Mouse (Mus musculus) forebrain, embryonic 13.5 days (tissue): ENCODE data around the gene Dffb. TPM values are rescaled to one million over a fixed set of nuclear protein-coding genes. Genes with fewer than 3 reads are reported as not detected.

Experiments
- ATAC-seq: fragments of 200-750 bp; cut with Nextera tagmentation; 2 replicates; pipeline ENCODE4 v1.8.0; 2017
- H3K27ac ChIP-seq: fragments of 300-500 bp; sonication (generic); 2 replicates; pipeline ENCODE4 v1.5.1; 2015; ENCODE audit warnings: inconsistent platforms, mild to moderate bottlenecking, moderate library complexity
- H3K27me3 ChIP-seq: fragments of 300-500 bp; sonication (generic); 2 replicates; pipeline ENCODE4 v1.6.1; 2015; ENCODE audit warnings: mild to moderate bottlenecking, inconsistent platforms
- H3K36me3 ChIP-seq: fragments of 300-500 bp; sonication (generic); 2 replicates; pipeline ENCODE4 v1.6.1; 2015; ENCODE audit warnings: mild to moderate bottlenecking, inconsistent platforms; ENCODE audit not compliant: poor library complexity, severe bottlenecking
- H3K4me1 ChIP-seq: fragments of 300-500 bp; sonication (generic); 2 replicates; pipeline ENCODE4 v1.6.1; 2015; ENCODE audit warnings: inconsistent platforms
- H3K4me2 ChIP-seq: fragments of 300-500 bp; sonication (generic); 2 replicates; pipeline ENCODE4 v1.6.1; 2015; ENCODE audit warnings: inconsistent platforms, mild to moderate bottlenecking, moderate library complexity
- H3K4me3 ChIP-seq: fragments of 300-500 bp; sonication (generic); 2 replicates; pipeline ENCODE4 v1.5.1; 2015; ENCODE audit warnings: mild to moderate bottlenecking, inconsistent platforms
- H3K9ac ChIP-seq: fragments of 300-500 bp; sonication (generic); 2 replicates; pipeline ENCODE4 v1.6.1; 2015; ENCODE audit warnings: mild to moderate bottlenecking, inconsistent platforms
- H3K9me3 ChIP-seq: fragments of 300-500 bp; sonication (generic); replicated peaks from 2 replicates; pipeline ENCODE4 v1.6.1; 2016; ENCODE audit warnings: inconsistent platforms
- WGBS: fragments of 180-500 bp; shearing (Covaris S2); methylation state at CpG from one replicate; pipeline ENCODE4 v1.1.7; 2015; 5-methylcytosine and 5-hydroxymethylcytosine counted together
- polyA plus RNA-seq: library from polyadenylated mRNA; unstranded; fragments of >200 nt; fragmentation: Nextera tagmentation; extraction: Ambion mirVana; gene quantifications from 2 replicates; pipeline ENCODE4 v1.2.1, GENCODE M21; 2015

Gene Dffb
- polyA plus RNA-seq, 1 experiment from 2014 or later: 12.7 TPM

GRCm38 (mm10) chr4:154006264-154006663 lies 31.3 kb upstream of the Dffb start:
- no peaks in the 10 kb centered on the region for H3K27me3 ChIP-seq
- H3K9ac ChIP-seq: no peak overlapping the region
- no peak overlapping the region for H3K4me3 ChIP-seq
- peaks cover 57% of the 10 kb centered on the region for H3K36me3 ChIP-seq
- no peaks in the 10 kb centered on the region for H3K9me3 ChIP-seq
- ATAC-seq: no peak
- WGBS: 90% methylated on average over 6 of the region's 6 CpGs
- no peak overlapping the region for H3K4me2 ChIP-seq
- no peak overlapping the region for H3K27ac ChIP-seq
- H3K4me1 ChIP-seq: peaks cover 5% of the 10 kb centered on the region; the same call in 1 of the 2 replicates

DNA sequence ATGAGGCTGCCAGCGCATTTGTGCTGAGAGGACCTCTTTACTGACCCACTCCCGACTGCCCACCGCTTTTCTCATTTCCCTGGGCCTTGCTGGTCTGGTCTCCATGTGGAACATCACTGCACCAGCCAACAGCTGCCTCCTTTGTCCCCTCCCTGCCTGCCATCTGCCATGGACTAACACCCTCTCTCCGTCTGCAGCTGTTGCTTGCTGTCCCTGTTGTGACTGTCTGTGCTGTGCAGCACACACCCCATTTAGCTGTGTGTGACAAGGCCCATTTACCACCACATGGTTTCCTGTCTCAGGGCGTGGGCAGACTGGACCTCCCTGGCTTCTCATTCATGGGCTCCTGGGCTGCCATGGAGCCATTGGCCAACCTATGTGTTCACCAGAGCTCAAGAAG lies 30.6 kb upstream of the Dffb start:
- Histone ChIP-seq H3K36me3 (peaks cover 57% of the 10 kb centered on the region), H3K27ac (no peak overlapping the region), H3K4me3 (no peak overlapping the region), H3K4me1 (no peaks in the 10 kb centered on the region), H3K9ac (no peak overlapping the region), H3K27me3 (no peaks in the 10 kb centered on the region), H3K9me3 (no peaks in the 10 kb centered on the region), H3K4me2 (no peak overlapping the region)
- no peak for ATAC-seq
- WGBS: 85% methylated on average over 5 of the region's 5 CpGs

GRCm38 (mm10) chr4:153993505-153993904 lies 18.6 kb upstream of the Dffb start:
- 96% methylated on average over 8 of the region's 8 CpGs for WGBS
- ATAC-seq: no peak
- no peak overlapping the region for H3K4me2 ChIP-seq
- H3K27me3 ChIP-seq: no peaks in the 10 kb centered on the region
- no peak overlapping the region for H3K27ac ChIP-seq
- H3K9me3 ChIP-seq: no peaks in the 10 kb centered on the region
- H3K9ac ChIP-seq: no peak overlapping the region; the same call in 1 of the 2 replicates
- H3K36me3 ChIP-seq: peaks cover 94% of the 10 kb centered on the region
- H3K4me1 ChIP-seq: no peaks in the 10 kb centered on the region
- no peak overlapping the region for H3K4me3 ChIP-seq

DNA sequence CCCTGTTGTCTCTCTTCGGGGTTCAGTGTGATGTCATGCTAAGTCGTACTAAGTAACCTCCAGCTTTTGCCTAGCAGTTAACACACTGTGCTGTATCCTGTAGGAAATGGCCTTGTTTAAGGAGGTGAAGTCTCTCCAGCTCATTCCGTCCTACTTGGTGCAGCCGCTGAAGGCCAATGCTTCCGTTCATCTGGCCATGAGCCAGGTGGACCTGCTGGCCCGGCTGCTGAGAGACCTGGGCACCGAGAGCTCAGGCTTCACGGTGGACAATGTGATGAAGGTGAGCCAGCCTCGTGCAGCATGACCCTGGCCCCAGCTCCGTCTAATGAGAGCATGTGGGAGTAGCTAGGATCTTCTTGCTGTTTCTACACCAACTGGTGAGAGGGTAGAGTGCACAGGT lies 17.8 kb upstream of the Dffb start:
- Histone ChIP-seq H3K36me3 (peaks cover 94% of the 10 kb centered on the region), H3K4me3 (no peak overlapping the region), H3K27ac (no peak overlapping the region), H3K27me3 (no peaks in the 10 kb centered on the region), H3K4me2 (no peak overlapping the region), H3K9me3 (no peaks in the 10 kb centered on the region), H3K9ac (no peak overlapping the region), H3K4me1 (no peaks in the 10 kb centered on the region)
- ATAC-seq: no peak
- 94% methylated on average over 10 of the region's 10 CpGs for WGBS

DNA sequence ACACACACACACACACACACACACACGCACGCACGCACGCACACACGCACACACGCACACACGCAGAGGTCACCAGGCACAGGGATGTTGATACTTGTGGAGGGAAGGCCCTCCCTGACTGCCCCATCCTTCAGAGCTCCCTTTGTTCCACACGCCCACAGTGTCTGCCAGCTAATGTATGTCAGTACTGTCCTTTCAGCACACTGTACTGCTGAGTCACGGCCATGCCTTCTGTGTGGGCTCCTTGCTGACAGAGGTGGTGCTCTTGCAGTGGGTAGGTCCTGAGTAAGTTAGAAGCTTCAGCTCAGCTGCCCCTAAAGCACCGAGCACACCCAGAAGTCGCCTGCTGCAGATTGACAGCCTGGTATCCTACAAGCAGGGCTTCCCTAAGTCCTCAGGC lies 5.5 kb upstream of the Dffb start:
- 95% methylated on average over 11 of the region's 11 CpGs for WGBS
- no peak for ATAC-seq
- H3K36me3 ChIP-seq: peaks cover 66% of the 10 kb centered on the region

GRCm38 (mm10) chr4:153979243-153979642 lies 4.3 kb upstream of the Dffb start:
- WGBS: 94% methylated on average over 10 of the region's 10 CpGs
- Histone ChIP-seq H3K27me3 (no peaks in the 10 kb centered on the region), H3K4me3 (no peak overlapping the region), H3K9ac (no peak overlapping the region), H3K9me3 (no peaks in the 10 kb centered on the region), H3K4me1 (peaks cover 16% of the 10 kb centered on the region), H3K27ac (no peak overlapping the region), H3K4me2 (no peak overlapping the region), H3K36me3 (peaks cover 54% of the 10 kb centered on the region)
- ATAC-seq: no peak

More for the DNA sequence above, 5.5 kb upstream of the Dffb start:
- no peak overlapping the region for H3K4me2 ChIP-seq
- H3K27ac ChIP-seq: no peak overlapping the region
- H3K4me3 ChIP-seq: no peak overlapping the region
- H3K9me3 ChIP-seq: no peaks in the 10 kb centered on the region
- H3K4me1 ChIP-seq: peaks cover 16% of the 10 kb centered on the region
- no peak overlapping the region for H3K9ac ChIP-seq
- no peaks in the 10 kb centered on the region for H3K27me3 ChIP-seq

DNA sequence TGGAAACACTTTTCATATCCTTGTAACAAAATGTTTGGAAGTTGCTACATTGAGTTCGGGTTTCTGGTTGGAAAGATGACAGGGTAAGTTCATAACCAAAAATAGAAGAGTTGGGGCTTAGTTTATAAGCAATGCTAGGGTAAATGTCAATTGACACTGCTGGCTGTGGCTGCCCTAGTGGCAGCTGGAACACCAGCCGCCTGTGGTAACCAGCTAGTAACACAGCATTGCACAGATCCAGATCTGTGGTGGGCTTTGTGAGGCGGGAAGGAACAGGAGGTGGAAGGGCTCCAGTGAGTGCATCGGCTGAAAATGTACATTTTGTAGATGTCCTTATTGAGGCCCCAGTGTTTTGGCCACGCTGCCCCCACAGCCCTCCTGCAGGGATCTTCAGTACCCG lies 842 bp upstream of the Dffb start:
- Histone ChIP-seq H3K27ac (no peak overlapping the region), H3K27me3 (no peaks in the 10 kb centered on the region), H3K4me3 (peak overlapping the region; percentile 92), H3K4me1 (peaks cover 28% of the 10 kb centered on the region), H3K36me3 (peaks cover 31% of the 10 kb centered on the region), H3K9ac (peak overlapping the region; percentile 90), H3K9me3 (no peaks in the 10 kb centered on the region), H3K4me2 (peak overlapping the region; percentile 97)
- no peak for ATAC-seq
- 44% methylated on average over 6 of the region's 6 CpGs for WGBS

DNA sequence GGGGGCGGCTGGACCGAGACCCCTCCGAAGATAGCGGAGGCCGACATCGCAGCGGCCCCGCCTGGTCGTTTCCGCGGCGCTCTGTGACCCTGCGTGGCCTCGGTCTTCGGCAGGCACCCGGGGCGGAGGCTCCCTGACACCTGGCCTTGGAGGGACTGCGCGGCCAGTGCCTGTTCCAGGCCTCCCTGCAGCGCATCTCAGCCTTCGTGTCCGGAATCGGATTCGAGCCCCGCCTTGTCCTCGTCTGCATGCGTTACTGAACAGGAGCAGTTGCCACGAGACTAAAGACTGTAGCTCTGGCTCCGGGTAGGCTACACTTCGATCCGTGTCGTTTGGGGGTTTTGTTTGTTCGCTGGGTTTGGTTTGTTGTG lies 351 bp upstream of the Dffb start:
- Histone ChIP-seq H3K36me3 (peaks cover 31% of the 10 kb centered on the region), H3K4me1 (peaks cover 28% of the 10 kb centered on the region), H3K27me3 (no peaks in the 10 kb centered on the region), H3K4me2 (peak overlapping the region; percentile 97), H3K9ac (peak overlapping the region; percentile 90), H3K27ac (peak overlapping the region; percentile 69), H3K4me3 (peak overlapping the region; percentile 92), H3K9me3 (no peaks in the 10 kb centered on the region)
- under 1% methylated on average over 30 of the region's 33 CpGs for WGBS
- ATAC-seq: peak; percentile 57

DNA sequence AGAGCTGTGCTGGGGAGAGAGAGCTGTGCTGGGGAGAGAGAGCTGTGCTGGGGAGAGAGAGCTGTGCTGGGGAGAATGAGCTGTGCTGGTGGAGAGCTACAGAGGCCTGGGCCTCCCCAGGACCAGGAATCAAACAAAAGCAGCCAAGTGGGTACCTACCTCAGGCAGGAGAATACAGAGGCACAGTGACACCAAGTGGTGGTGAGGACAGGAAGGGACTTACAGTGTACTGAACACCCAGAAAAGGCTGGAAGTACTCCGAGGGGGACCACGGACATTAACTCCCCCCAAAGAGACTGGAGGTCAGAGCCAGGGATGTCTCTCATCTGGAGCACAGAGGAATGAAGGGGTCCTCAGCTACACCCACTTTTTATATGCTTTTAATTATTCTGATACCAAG lies 6.9 kb downstream of the Dffb start:
- H3K9ac ChIP-seq: no peak overlapping the region
- H3K4me1 ChIP-seq: 0 out of 2 replicates have a peak, but pooled peaks cover 4% of the 10 kb centered on the region
- no peak overlapping the region for H3K27ac ChIP-seq
- no peak overlapping the region for H3K4me2 ChIP-seq
- peaks cover 76% of the 10 kb centered on the region for H3K36me3 ChIP-seq
- no peak for ATAC-seq
- WGBS: 86% methylated on average over 2 of the region's 2 CpGs
- no peaks in the 10 kb centered on the region for H3K9me3 ChIP-seq
- no peak overlapping the region for H3K4me3 ChIP-seq
- H3K27me3 ChIP-seq: no peaks in the 10 kb centered on the region

GRCm38 (mm10) chr4:153967556-153967955 lies 7.4 kb downstream of the Dffb start:
- Histone ChIP-seq H3K36me3 (peaks cover 81% of the 10 kb centered on the region), H3K27me3 (no peaks in the 10 kb centered on the region), H3K4me1 (no peaks in the 10 kb centered on the region), H3K9me3 (no peaks in the 10 kb centered on the region), H3K9ac (no peak overlapping the region), H3K27ac (no peak overlapping the region), H3K4me3 (no peak overlapping the region), H3K4me2 (no peak overlapping the region)
- WGBS: 80% methylated on average over 2 of the region's 2 CpGs
- no peak for ATAC-seq

GRCm38 (mm10) chr4:153966651-153967050 lies 8.3 kb downstream of the Dffb start:
- WGBS: 90% methylated on average over 5 of the region's 5 CpGs
- Histone ChIP-seq H3K9ac (no peak overlapping the region), H3K27me3 (no peaks in the 10 kb centered on the region), H3K4me1 (no peaks in the 10 kb centered on the region), H3K4me2 (no peak overlapping the region), H3K4me3 (no peak overlapping the region), H3K36me3 (peaks cover 88% of the 10 kb centered on the region), H3K27ac (no peak overlapping the region), H3K9me3 (no peaks in the 10 kb centered on the region)
- ATAC-seq: no peak

DNA sequence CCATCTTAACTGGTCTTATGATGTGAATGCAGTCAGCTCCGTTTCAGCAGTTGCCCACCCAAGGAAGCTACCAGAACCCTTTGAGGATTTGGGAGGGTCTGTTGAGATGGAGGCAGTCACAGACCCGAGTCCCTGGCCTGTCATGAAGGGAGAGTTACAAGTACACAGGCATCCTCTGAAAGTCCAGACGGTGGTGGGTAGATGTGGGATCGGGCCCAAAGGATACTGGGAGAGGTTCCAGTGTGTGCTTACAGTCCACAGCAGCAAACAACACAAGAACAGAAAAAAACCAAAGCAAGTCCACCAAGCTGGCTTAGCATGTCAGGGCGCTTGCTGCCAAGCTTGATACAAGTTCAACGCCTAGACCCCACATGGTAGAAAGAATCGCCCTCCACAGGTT lies 12.3 kb downstream of the Dffb start:
- Histone ChIP-seq H3K9ac (no peak overlapping the region), H3K27me3 (no peaks in the 10 kb centered on the region), H3K4me2 (no peak overlapping the region), H3K4me1 (peaks cover 12% of the 10 kb centered on the region), H3K9me3 (no peaks in the 10 kb centered on the region), H3K4me3 (no peak overlapping the region), H3K36me3 (peaks cover 75% of the 10 kb centered on the region), H3K27ac (no peak overlapping the region)
- 88% methylated on average over 7 of the region's 7 CpGs for WGBS
- ATAC-seq: no peak

- Histone ChIP-seq H3K36me3 (peaks cover 32% of the 10 kb centered on the region), H3K27me3 (peaks cover 18% of the 10 kb centered on the region), H3K4me3 (peak overlapping the region; percentile 81), H3K4me1 (peaks cover 24% of the 10 kb centered on the region), H3K9me3 (no peaks in the 10 kb centered on the region), H3K27ac (peak overlapping the region; percentile 80), H3K4me2 (peak overlapping the region; percentile 89), H3K9ac (peak overlapping the region; percentile 92)
- ATAC-seq: peak; percentile 73
- WGBS: under 1% methylated on average over 37 of the region's 37 CpGs
Observed at GRCm38 (mm10) chr4:153957444-153958250, 17.3 kb downstream of the Dffb start.
